Mouse (Mus musculus) cerebral cortex, adult 2 months (tissue): Measurements from ENCODE around the gene Knl1.

Source experiments
- WGBS: fragments of 180-500 bp; shearing (Covaris S2); methylation state at CpG from one replicate; pipeline ENCODE4 v1.1.7; 2018; 5-methylcytosine and 5-hydroxymethylcytosine counted together

Knl1 gene

GRCm38 (mm10) chr2:119035397-119035745, 11.5 kb upstream of the Knl1 start:
- WGBS: 7% methylated on average over 7 of the region's 7 CpGs

- 36% methylated on average over 4 of the region's 4 CpGs for WGBS
Measured at GRCm38 (mm10) chr2:119040882-119041281, 6.0 kb upstream of the Knl1 start.

DNA sequence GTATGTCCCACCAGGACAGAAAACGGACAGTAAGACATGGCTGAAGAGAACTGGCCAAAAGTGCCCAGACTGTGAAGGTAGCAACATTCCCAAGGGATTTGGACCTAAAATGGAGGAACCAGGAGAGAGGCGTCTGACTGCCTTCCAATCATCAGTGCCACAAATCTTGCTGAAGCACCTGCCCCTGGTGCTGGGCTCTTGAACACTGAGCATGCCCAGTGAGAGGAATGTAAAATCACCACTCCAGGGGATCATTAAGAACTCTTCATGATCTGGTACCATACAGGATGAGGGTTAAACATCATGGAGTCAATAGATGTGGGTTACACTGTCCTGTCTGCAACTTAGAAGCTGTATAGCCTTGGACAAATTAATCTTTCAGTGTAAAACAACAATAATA, 1.8 kb upstream of the Knl1 start:
- 80% methylated on average over 2 of the region's 2 CpGs for WGBS

- 28% methylated on average over 4 of the region's 4 CpGs for WGBS
Measured at GRCm38 (mm10) chr2:119047849-119048248, 930 bp downstream of the Knl1 start.

GRCm38 (mm10) chr2:119050132-119050650, 3.3 kb downstream of the Knl1 start:
- 87% methylated on average over 4 of the region's 4 CpGs for WGBS

GRCm38 (mm10) chr2:119060139-119060538, 13.2 kb downstream of the Knl1 start:
- 98% methylated on average over 2 of the region's 2 CpGs for WGBS

DNA sequence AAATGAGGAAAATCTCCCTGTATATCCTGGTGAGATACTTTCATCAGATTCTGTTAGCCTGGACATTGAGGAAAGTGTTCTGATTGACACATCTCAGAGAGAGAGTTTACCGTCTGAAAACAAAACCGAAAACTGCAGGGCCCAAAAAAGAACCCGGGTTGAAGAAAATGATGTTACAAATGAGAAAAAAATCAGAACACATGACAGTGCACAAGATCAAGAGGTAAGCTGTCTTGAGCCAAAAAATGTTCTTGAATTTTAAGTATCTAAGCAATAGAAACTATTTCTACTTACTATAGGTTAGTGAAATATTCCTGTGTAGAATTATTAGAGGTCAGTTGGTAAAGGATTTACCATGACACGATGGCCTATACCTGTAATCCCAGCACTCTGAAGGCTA, 25.5 kb downstream of the Knl1 start:
- 94% methylated on average over 4 of the region's 4 CpGs for WGBS

- 91% methylated on average over 2 of the region's 2 CpGs for WGBS
Measured at GRCm38 (mm10) chr2:119086156-119086555, 39.2 kb downstream of the Knl1 start.

DNA sequence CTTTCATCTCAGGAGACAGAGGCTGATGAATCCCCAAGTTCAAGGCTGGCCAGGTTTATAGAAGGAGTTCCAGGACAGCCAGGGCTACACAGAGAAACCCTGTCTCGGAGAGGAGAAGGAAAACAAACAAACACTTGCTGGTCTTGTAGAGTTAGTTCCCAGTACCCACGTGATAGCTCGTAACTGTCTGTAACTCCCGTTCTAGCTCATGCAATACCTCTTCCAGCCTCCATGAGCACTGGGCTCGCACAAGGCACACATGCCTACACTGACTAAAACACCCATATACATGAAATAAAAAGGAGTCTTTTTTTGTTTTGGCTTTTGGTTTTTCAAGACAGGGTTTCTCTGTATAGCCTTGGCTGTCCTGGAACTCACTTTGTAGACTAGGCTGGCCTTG, 59.7 kb downstream of the Knl1 start:
- WGBS: 82% methylated on average over 5 of the region's 5 CpGs

GRCm38 (mm10) chr2:119108554-119108953, 61.6 kb downstream of the Knl1 start:
- WGBS: 77% methylated on average over 4 of the region's 4 CpGs

GRCm38 (mm10) chr2:119111060-119111459, 64.1 kb downstream of the Knl1 start:
- whole genome bisulfite sequencing: 89% methylated on average over 3 of the region's 3 CpGs

GRCm38 (mm10) chr2:119112438-119113112, 65.7 kb downstream of the Knl1 start, which contains the start of gene Rad51:
TSS of gene Rad51 (plus strand) at chr2:119112793.
- WGBS: under 1% methylated on average over 51 of the region's 51 CpGs

- 11% methylated on average over 20 of the region's 20 CpGs for WGBS
Measured at GRCm38 (mm10) chr2:119113121-119113925, 66.4 kb downstream of the Knl1 start.

DNA sequence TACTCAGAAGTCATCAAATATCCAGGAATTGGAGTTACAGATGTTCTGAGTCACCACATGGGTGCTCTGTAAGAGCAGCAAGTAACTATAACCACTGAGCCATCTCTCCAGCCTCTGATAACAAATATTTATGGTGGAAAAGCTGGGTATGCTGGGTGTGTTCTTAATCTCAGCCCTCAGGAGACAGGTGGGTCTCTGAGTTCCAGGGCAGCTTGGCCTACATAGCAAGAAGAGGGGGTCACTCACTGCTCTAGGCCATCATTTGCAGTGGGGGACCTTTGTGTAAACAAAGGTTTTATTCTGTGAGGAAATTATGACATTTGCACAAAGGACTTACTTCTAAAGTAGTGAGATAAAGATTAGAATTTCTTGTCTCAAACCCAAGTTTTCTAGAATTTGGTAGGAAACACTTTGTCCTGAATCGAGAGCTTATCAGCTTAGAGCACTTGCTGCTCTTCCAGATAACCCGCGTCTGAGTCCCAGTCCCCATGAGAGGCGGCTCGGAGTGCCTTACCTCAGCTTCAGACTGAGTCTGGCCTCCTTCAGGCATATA, 89.5 kb downstream of the Knl1 start:
- 87% methylated on average over 5 of the region's 5 CpGs for WGBS

GRCm38 (mm10) chr2:119145199-119145598, 98.3 kb downstream of the Knl1 start:
- WGBS: 86% methylated on average over 2 of the region's 2 CpGs

DNA sequence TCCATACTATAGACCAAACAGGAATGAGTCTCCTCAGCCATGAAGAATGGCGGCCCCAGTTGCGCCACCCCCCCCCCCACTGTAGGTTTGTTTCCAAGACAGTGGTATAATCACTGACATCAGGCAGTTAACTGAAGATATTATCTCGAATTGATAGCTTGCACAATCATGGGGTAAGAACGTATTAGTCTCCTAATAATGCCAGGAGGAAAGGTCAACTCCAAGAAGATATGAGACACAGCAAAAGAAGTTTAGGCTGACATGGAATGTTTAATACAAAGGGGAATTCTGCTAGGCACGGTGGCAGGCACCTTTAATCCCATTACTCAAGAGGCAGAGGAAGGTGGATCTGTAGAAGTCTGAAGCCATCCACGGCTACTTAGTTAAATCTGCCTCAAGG, 99.5 kb downstream of the Knl1 start:
- 86% methylated on average over 6 of the region's 6 CpGs for WGBS

- WGBS: 75% methylated on average over 22 of the region's 22 CpGs
Measured at GRCm38 (mm10) chr2:119147160-119147678, 100.3 kb downstream of the Knl1 start.

DNA sequence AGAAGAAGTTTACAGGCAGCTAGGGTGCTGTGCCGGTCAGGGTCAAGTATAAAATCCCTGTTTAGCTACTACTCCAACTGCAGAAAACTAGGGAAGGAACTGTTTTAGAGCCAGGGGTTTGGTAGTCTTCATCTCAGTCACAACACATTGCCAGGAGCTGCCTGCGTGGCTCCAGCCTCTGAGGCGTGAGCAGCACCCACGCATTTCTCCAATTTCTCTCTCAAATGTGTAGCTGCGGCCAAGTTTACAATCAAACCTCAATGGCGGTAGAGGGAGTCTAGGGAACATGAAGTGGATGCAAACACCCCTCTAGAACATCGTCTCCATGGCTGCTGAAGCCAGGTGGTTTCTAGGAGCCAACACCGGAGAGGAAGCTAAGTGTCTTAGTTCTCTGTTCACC, 100.9 kb downstream of the Knl1 start:
- 60% methylated on average over 8 of the region's 8 CpGs for WGBS

DNA sequence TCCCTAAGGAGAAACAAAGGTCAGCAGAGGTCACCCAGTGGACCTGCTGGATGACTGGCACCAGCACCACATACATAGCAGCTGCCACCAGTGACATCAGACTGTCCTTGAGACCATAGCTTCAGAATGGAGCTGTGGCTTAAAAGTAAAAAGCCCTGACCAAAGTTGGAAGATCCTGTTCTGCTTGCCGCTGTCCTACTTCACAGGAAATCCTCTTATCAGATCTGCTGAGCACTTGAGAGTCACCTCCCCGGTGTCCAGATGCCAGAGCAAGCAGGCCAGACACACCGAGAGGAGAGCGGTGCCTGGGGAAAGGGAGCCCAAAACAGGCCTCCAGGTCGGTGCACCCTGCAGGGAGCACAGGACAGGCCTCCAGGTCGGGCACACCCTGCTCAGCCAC, 105.3 kb downstream of the Knl1 start:
- WGBS: 80% methylated on average over 6 of the region's 6 CpGs

- 80% methylated on average over 2 of the region's 2 CpGs for WGBS
Measured at GRCm38 (mm10) chr2:119154683-119155082, 107.8 kb downstream of the Knl1 start.
